Mouse (Mus musculus) liver (tissue): ENCODE data around the gene Asna1.
A peak's percentile ranks its signal among the peaks of the same experiment; 100 is the strongest.

Experiments used
- DNase-seq: peaks from one replicate; pipeline ENCODE4 v3.0.0-alpha.2; 2020; ENCODE audit warnings: mixed read lengths

Gene Asna1

DNA sequence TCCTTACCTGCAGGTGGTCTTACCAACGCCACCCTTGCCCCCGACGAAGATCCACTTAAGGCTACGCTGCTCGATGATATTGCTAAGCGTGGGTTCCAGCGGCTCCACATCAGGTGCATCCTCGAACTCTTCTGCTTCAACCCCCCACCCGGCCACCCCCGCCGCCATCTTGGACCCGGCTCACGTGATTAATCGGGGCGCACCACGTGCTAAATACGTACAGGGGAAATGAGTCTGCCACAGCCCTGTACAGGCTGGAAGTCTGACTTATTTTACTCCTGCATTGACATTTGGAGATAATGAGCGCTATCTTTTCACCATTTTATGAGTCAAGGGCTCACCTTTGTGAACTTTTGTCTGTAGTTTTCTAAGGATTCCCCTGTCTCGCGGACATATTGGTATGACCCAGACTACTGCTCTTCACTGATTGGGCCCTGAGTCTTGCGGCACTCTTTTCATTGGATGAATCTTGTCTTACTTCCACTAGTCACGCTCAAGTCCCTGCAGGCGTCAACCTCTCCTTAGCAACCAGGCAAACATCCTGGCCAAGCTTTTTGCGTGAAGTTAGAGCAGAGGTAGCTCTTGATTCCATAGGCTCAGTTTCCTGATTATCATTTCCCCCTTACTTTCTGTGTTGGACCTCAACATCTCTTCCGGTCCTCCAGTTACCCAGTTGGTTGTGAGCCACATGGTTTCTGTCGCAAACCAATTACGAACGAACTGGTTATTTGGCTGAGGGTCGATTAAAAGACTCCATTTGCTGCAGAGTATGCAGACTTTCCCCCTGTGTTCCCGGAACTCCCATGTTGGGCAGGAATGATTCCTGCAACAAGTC is at the start of gene Asna1:
Gene Asna1 (minus strand): TSS at position 184 of the 835 bp plus-strand sequence.
- DNase-seq, result peak; percentile 86

DNA sequence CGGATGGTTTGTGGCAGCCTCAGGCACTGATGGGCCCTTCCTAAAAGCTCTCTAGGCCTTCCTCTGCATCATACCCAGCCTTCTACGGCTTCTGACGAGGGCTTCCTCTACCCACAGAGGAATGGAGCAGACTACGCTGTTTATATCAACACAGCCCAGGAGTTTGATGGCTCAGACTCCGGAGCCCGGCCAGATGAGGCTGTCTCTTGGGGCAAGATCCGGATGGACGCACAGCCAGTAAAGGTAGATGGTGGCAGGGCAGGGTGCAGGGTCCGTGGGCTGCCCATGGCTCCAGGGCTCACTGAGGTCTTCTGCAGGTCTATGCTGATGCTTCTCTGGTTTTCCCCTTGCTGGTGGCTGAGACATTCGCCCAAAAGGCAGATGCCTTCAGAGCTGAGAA is 49.5 kb upstream of the Asna1 start:
- no peak for DNase-seq

GRCm38 (mm10) chr8:85074167-85074566 is 49.1 kb upstream of the Asna1 start:
- no peak for DNase-seq

DNA sequence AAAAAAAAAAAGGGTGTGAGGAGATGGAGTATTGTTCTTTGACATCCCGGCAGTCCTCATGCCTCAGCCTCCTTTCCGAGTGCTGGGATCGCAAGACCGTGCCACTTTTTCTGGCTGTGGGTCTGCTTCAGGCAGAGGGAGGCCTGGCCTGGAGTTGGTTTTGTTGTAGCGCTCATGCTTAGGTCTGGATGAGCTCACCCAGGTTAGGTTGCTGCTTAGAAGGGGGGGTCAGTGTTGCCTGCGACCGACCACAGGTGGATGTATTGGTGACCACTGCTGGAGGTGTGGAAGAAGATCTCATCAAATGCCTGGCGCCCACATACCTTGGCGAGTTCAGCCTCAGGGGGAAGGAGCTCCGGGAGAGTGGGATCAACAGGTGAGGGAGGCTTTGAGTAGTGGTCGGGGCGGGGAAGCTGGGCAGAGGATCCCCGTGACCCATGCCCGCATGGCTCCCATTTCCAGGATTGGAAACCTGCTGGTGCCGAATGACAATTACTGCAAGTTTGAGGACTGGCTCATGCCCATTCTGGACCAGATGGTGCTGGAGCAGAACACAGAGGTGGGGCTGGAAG is 48.0 kb upstream of the Asna1 start:
- DNase-seq, result no peak

- DNase-seq, result no peak
Observed at GRCm38 (mm10) chr8:85072364-85072929, 47.4 kb upstream of the Asna1 start.

GRCm38 (mm10) chr8:85071514-85072281 is 46.6 kb upstream of the Asna1 start, which contains the start of gene Dhps:
Gene Dhps (plus strand): TSS chr8:85071757.
- peak; percentile 92 for DNase-seq

- DNase-seq, result peak; percentile 18
Observed at GRCm38 (mm10) chr8:85071041-85071440, 46.0 kb upstream of the Asna1 start.

GRCm38 (mm10) chr8:85067982-85068381 is 42.9 kb upstream of the Asna1 start, which contains the start of gene Gm5741:
Gene Gm5741 (minus strand): TSS chr8:85067982.
- no peak for DNase-seq

DNA sequence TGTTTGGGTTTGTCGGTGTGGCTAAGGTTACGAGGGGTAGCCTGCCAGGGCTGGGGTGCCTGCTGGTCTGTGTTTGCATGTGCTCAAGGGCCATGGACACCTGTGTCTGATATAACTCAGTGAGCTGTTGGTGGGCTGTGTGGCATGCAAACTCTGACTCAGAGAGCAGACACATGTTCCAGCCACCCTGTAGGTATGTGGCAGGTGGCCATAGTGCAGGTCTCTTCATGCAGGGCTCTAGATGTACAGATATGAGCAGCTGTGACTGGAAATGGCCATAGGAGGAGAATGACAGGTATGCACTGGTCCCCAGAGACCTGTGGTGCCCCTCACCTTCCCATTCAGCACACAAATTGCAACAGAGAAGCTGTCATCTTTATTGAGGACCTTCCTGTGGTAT is 42.1 kb upstream of the Asna1 start:
- DNase-seq, result no peak

DNA sequence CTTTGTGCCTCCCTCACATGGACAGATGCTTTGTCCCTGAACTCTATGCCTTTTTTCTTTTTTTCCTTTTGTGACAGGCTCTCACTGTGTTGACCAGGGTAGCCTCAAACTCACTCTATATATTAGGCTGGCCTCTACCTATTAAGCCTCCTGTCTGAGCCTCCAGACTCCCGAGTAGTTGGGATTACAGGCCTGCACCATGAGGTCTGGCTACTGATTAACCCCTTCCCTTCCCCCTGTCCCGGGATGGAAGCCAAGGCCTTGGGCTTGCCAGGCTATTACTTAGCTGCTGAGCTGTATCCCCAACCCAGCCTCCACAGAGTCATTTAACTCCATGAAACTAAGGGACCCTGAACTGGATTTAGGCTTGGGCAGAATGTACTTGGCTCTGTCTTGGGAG is 40.1 kb upstream of the Asna1 start:
- DNase-seq, result peak; percentile 39

DNA sequence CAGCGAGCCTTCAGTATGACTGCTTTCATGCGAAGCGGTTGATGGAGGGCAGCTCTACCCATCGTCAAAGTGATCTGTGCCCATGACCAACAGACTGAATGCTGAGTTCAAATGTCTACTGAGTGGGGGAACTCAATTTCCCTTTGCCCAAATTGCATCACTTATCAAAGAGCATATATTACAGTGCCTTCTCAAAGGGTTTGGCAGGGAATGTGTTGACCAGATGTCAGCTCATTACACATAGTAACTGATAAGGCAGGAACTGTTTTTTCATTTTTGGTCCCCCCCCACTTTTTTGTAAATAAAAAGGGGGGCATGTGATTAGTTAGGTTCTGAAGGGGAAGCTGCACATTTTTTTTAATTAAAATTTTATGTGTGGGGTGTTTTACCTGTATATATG is 37.5 kb upstream of the Asna1 start:
- no peak for DNase-seq

GRCm38 (mm10) chr8:85059879-85060616 is 35.0 kb upstream of the Asna1 start, which contains the start of gene Fbxw9:
Gene Fbxw9 (plus strand): TSS chr8:85060055.
- DNase-seq, result peak; percentile 82

GRCm38 (mm10) chr8:85057367-85057766 is 32.3 kb upstream of the Asna1 start:
- no peak for DNase-seq

- no peak for DNase-seq
Observed at GRCm38 (mm10) chr8:85043619-85044018, 18.5 kb upstream of the Asna1 start.

DNA sequence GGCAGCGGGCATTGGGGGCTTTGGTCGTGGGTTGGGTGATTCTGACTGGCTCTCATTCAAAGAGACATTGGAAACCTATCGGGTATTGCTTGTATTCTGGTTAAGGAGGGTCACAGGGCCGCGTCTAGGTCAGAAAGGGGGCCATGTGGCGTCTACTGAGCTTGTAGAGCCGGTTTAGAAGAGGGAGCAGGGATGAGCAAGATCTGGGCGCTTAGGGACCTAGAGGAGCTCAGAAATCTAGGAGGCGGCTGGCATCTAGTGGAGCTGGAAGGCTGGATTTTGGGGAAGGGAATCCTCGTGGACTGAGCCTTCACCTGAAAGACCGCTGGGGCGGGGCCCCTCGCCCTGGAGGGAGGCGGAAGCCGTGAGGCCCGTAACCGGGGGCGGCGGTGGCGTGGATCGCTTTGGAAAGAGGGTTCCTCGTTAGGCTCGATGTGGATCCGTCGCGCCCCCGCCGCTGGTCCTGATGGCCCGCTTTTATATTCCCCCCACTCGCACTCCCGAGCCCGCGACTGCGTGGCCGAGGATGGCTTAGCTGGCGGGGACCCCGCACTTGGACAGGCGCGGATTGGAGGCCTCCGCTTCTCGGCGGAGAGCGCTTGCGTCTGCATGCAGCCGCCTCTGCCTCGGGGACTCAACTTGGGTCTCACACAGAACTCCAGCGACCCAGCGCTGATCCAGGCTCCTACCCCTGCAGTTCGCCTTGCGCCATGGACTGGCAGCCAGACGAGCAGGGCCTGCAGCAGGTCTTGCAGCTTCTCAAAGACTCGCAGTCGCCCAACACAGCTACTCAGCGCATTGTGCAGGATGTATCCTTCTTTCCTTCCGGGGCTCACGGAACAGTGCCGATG is 12.8 kb upstream of the Asna1 start:
- peak; percentile 85 for DNase-seq

DNA sequence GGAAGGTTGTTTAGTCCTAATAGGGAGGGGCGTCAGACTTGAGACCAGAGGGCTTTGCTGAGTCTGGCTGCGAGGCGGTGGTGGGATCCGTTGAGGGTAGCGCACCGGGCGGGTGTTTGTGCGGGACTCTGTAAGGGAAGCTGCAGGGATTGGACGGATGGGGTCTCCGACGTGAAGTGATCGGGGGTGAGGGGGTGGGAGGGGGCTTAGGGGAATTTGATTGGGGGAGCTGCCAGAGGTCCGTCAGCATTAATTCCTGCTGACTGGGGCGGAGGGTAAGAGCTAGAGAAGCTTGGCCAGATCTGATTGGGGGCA is 12.2 kb upstream of the Asna1 start:
- no peak for DNase-seq

- DNase-seq, result peak; percentile 92
Observed at GRCm38 (mm10) chr8:85036718-85037365, 11.8 kb upstream of the Asna1 start, which contains the start of gene Tnpo2. Gene Tnpo2 (plus strand): TSS chr8:85036915.

DNA sequence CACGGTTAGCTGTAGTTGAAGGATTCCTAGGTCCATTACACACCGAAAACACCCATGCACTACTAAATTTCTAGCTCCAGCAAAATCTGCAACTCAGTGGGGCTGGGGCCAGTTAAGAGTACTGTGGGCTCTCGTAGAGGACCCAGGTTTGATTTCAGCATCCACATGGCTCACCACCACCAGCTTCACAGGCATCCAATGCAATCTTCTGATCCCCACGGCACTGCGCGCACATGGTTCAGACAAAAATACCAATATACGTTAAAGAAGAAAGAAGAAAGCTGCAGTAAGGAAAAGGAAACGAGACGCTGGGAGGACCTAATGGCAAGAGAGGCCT is 11.3 kb upstream of the Asna1 start:
- no peak for DNase-seq

DNA sequence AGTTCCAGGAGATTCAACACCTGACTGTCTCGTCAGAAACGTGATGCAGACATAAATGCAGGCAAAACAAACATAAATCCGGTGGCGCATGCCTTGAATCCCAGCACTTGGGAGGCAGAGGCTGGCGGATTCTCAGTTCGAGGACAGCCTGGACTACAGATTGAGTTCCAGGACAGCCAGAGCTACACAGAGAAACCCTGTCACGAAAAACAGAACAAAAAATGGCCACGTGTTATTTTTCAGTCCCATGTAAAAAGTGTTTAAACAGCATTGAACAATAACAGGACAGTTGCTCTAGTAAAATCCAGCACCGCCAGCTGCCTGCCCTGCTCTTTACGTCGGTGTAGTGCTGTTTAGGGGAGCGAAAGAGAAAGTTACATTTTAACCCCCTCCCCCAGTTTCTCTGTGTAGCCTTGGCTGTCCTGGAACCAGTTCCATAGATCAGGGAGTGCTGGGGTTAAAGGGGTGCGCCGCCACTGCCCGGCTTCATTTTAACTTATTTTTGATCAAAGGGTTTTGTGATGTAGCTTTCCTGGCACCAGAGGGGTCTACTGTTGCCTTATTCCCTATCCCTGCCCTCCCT is 10.7 kb upstream of the Asna1 start:
- peak; percentile 29 for DNase-seq

DNA sequence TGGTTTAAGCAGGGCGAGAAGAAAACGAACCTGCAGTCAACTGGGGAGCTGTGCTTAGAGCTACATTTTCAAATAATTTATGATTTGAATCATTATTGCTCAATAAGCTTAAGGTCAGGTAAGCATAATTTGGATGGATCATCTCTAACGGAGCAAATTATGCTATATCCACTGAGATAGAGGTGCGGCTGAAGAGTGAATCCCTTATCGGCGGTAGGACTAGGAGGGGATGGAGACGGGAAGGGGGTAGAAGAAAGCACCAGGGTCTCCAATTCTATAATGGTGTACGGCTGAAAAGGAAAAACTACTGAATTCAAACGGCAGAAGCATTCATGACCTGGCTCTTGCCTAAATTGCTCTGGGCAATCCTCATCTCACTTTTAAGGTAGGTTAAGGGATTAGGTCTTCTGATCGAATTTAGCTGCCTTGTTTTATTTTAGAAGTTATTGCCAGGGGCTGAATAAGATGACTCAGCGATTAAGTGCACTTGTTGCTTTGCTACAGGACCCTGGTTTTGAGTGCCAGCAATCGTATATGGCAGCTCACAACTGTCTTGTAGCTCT is 10.2 kb upstream of the Asna1 start:
- DNase-seq, result no peak
